Comparison of ENCODE assay signal across 8 mouse cellular contexts in the genomic region with DNA sequence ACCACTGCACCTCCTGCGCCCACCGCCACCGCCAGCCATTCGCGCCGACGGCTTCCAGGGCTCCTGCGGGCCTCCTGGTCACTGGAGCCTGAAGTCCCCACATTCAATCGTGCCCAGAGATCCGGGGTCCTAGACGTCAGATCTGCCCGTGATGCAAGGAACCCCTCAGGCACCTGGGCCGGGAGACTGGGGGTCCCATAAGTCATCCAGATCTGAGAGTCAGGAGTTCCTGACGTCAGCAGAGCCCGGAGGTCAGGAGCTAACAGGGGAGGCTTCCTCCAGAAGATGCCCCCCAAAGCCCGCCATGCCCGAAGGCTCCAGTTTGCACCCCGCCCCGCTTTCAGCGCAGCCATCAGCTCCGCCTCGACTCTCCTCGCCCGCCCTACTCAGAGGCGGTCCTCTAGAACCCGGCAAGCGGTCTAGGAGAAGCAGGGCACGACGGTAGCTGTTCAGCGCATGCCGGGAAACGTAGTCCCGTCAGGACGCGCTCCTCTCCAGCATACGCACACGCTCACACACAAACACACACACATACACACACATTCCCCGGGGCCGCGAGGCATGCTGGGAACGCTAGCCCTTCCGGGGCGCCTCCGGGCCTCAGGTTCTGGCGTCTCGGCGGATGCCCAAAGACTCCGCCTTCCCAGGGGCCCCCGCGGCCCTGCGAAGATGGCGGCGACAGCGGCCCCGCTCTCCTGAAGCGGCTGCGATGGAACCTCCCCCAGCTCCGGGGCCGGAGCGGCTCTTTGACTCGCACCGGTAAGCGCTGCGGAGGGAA. TPM values are rescaled to one million over a fixed set of nuclear protein-coding genes. Genes with fewer than 3 reads are reported as not detected.
A peak's percentile ranks its signal among the peaks of the same experiment; 100 is the strongest.
DNase-seq lines count a peak whose midpoint lies in the region; ATAC-seq and TF ChIP-seq lines count a peak whose summit lies in the region.

A gene (plus strand): TSS at position 448 of the 778 bp plus-strand sequence.

- H3K9ac ChIP-seq in embryonic facial prominence, embryonic 13.5 days = peak within 1 kb of the TSS; percentile 96
- H3K9ac ChIP-seq in limb, embryonic 12.5 days (replicated peaks) = peak within 1 kb of the TSS; percentile 88
- peak within 1 kb of the TSS; percentile 78 for H3K9ac ChIP-seq in midbrain, embryonic 15.5 days

- H3K36me3 ChIP-seq in embryonic facial prominence, embryonic 13.5 days = peaks cover 38% of the 10 kb centered on the region
- H3K36me3 ChIP-seq in kidney, adult 2 months (ENCODE audit: control insufficient read depth, insufficient read depth, low read length) = no peaks in the 10 kb centered on the region
- H3K36me3 ChIP-seq in limb, embryonic 12.5 days = peaks cover 48% of the 10 kb centered on the region
- peaks cover 4% of the 10 kb centered on the region; the same call in 1 of the 2 replicates for H3K36me3 ChIP-seq in midbrain, embryonic 15.5 days (replicated peaks)
- H3K36me3 ChIP-seq in spleen, adult 2 months (ENCODE audit: control insufficient read depth, insufficient read depth, low read length) = peaks cover 15% of the 10 kb centered on the region

- H3K27ac ChIP-seq in embryonic facial prominence, embryonic 13.5 days = peak within 1 kb of the TSS; percentile 92
- peak within 1 kb of the TSS; percentile 61 for H3K27ac ChIP-seq in kidney, adult 2 months (ENCODE audit: insufficient read depth, low read depth, low read length)
- H3K27ac ChIP-seq in limb, embryonic 12.5 days = peak within 1 kb of the TSS; percentile 93
- H3K27ac ChIP-seq in midbrain, embryonic 15.5 days = peak within 1 kb of the TSS; percentile 84
- peak within 1 kb of the TSS; percentile 90 for H3K27ac ChIP-seq in spleen, adult 2 months (ENCODE audit: insufficient read depth, low read length)

- ATAC-seq in embryonic facial prominence, embryonic 13.5 days (ENCODE audit: insufficient number of reproducible peaks, insufficient read depth, low FRiP score, low TSS enrichment, low read depth) = peak; percentile 94
- ATAC-seq in limb, embryonic 12.5 days (ENCODE audit: insufficient number of reproducible peaks, insufficient read depth, low FRiP score, low TSS enrichment, low read depth) = peak; percentile 93
- peak; percentile 98 for ATAC-seq in midbrain, embryonic 15.5 days (replicated peaks)

- no peak for TF ChIP-seq CTCF in kidney, adult 2 months (conservative IDR thresholded peaks at IDR 0.05; ENCODE audit: insufficient read depth, insufficient read length, low read depth, low read length)
- no peak for TF ChIP-seq CTCF in spleen, adult 2 months (IDR thresholded peaks at IDR 0.05; ENCODE audit: extremely low read depth, insufficient read depth, insufficient read length, insufficient replicate concordance)

- peak within 1 kb of the TSS; percentile 99 for H3K4me3 ChIP-seq in embryonic facial prominence, embryonic 13.5 days
- peak within 1 kb of the TSS; percentile 79 for H3K4me3 ChIP-seq in kidney, adult 2 months (ENCODE audit: insufficient read depth, low read depth, low read length)
- peak within 1 kb of the TSS; percentile 97 for H3K4me3 ChIP-seq in limb, embryonic 12.5 days (replicated peaks)
- peak within 1 kb of the TSS; percentile 53 for H3K4me3 ChIP-seq in midbrain, embryonic 15.5 days
- H3K4me3 ChIP-seq in spleen, adult 2 months (ENCODE audit: extremely low read depth, insufficient read depth, insufficient read length) = peak within 1 kb of the TSS; percentile 93

- H3K4me1 ChIP-seq in embryonic facial prominence, embryonic 13.5 days = peaks cover 26% of the 10 kb centered on the region
- H3K4me1 ChIP-seq in kidney, adult 2 months (ENCODE audit: control insufficient read depth, insufficient read depth, low read length) = peaks cover 10% of the 10 kb centered on the region
- H3K4me1 ChIP-seq in limb, embryonic 12.5 days (replicated peaks) = peaks cover 23% of the 10 kb centered on the region
- H3K4me1 ChIP-seq in midbrain, embryonic 15.5 days = peaks cover 32% of the 10 kb centered on the region
- H3K4me1 ChIP-seq in spleen, adult 2 months (ENCODE audit: control insufficient read depth, insufficient read depth, insufficient read length) = peaks cover 7% of the 10 kb centered on the region; the same call in 1 of the 2 replicates

- peak; percentile 98 for DNase-seq in 3134 (ENCODE audit: extremely low read depth, insufficient read length, low spot score)
- peak; percentile 98 for DNase-seq in adrenal gland, postnatal 36 days
- peak; percentile 98 to 99 for DNase-seq in heart, adult 18-20 months
- peak; percentile 99 for DNase-seq in kidney, adult 2 months
- DNase-seq in spleen, adult 2 months (ENCODE audit: low read depth in 1 of 2, low spot score in 2 of 2) = peak; percentile 97 to 98

- H3K27me3 ChIP-seq in embryonic facial prominence, embryonic 13.5 days = no peaks in the 10 kb centered on the region
- no peaks in the 10 kb centered on the region for H3K27me3 ChIP-seq in kidney, adult 2 months (replicated peaks; ENCODE audit: control insufficient read depth, insufficient read depth, low read length)
- H3K27me3 ChIP-seq in limb, embryonic 12.5 days = peaks cover 7% of the 10 kb centered on the region; the same call in 1 of the 2 replicates
- no peaks in the 10 kb centered on the region for H3K27me3 ChIP-seq in midbrain, embryonic 15.5 days (replicated peaks)
- H3K27me3 ChIP-seq in spleen, adult 2 months (ENCODE audit: control insufficient read depth, insufficient read depth, low read length) = no peaks in the 10 kb centered on the region

- peak; percentile 40 for TF ChIP-seq POLR2A in kidney, adult 2 months (IDR thresholded peaks at IDR 0.05; ENCODE audit: low read depth, low read length)
- TF ChIP-seq POLR2A in spleen, adult 2 months (IDR thresholded peaks at IDR 0.05; ENCODE audit: low read depth, low read length) = peak; percentile 57

- H3K4me2 ChIP-seq in embryonic facial prominence, embryonic 13.5 days = peak within 1 kb of the TSS; percentile 88
- H3K4me2 ChIP-seq in limb, embryonic 12.5 days = peak within 1 kb of the TSS; percentile 73
- peak within 1 kb of the TSS; percentile 82 for H3K4me2 ChIP-seq in midbrain, embryonic 15.5 days

- under 1% methylated on average over 64 of the region's 64 CpGs for WGBS in embryonic facial prominence, embryonic 13.5 days
- WGBS in kidney, adult 2 months = under 1% methylated on average over 64 of the region's 64 CpGs
- WGBS in limb, embryonic 12.5 days = under 1% methylated on average over 63 of the region's 64 CpGs
- WGBS in midbrain, embryonic 15.5 days = 0% methylated on average over 58 of the region's 64 CpGs
- under 1% methylated on average over 64 of the region's 64 CpGs for WGBS in spleen, adult 2 months

- no peaks in the 10 kb centered on the region for H3K9me3 ChIP-seq in embryonic facial prominence, embryonic 13.5 days
- H3K9me3 ChIP-seq in limb, embryonic 12.5 days = no peaks in the 10 kb centered on the region
- no peaks in the 10 kb centered on the region for H3K9me3 ChIP-seq in midbrain, embryonic 15.5 days

RNA-seq across cellular contexts. Expression of the gene that starts here (rescaled TPM):
- total RNA-seq in adrenal gland, postnatal 36 days (2021) = 100 to 1,000 TPM; 173 to 185 TPM
- 177 and 206 TPM in 2 replicates for polyA plus RNA-seq in embryonic facial prominence, embryonic 13.5 days (2015; fragmentation: Nextera tagmentation; extraction: Ambion mirVana)
- 10 to 100 TPM; 76.3 to 77.2 TPM for total RNA-seq in heart, adult 18-20 months (2021)
- polyA plus RNA-seq in kidney, adult 2 months (2012; rRNA removed) = 442 and 596 TPM in 2 replicates
- 158 and 159 TPM in 2 replicates for polyA plus RNA-seq in limb, embryonic 12.5 days (2016; fragmentation: Nextera tagmentation; extraction: Ambion mirVana)
- 182 and 198 TPM in 2 replicates for polyA plus RNA-seq in midbrain, embryonic 15.5 days (2015; fragmentation: Nextera tagmentation; extraction: Ambion mirVana)
- 582 and 730 TPM in 2 replicates for polyA plus RNA-seq in spleen, adult 2 months (2012; rRNA removed)

Comparison
In these comparisons a context has a peak if more than half of its experiments do, and no peak if none do; other contexts are left out.
1. Peak in every context shown above with its lines: DNase-seq, ATAC-seq, H3K4me3 ChIP-seq and H3K27ac ChIP-seq.